Mouse (Mus musculus) kidney, adult 2 months (tissue): ENCODE results near the gene Copz2. TPM values are rescaled to one million over a fixed set of nuclear protein-coding genes. Genes with fewer than 3 reads are reported as not detected.

Experiments
- DNase-seq: peaks from one replicate; pipeline ENCODE4 v3.0.0; 2021
- H3K27ac ChIP-seq: fragments of 200-500 bp; 2 replicates; pipeline ENCODE4 v1.5.1; 2012; ENCODE audit warnings: low read depth, low read length, control low read depth, inconsistent platforms; ENCODE audit not compliant: insufficient read depth
- H3K27me3 ChIP-seq: fragments of 200-500 bp; replicated peaks from 2 replicates; pipeline ENCODE4 v1.6.1; 2012; ENCODE audit warnings: mild to moderate bottlenecking, moderate library complexity, low read length, inconsistent platforms; ENCODE audit not compliant: control insufficient read depth, insufficient read depth
- H3K36me3 ChIP-seq: fragments of 200-500 bp; 2 replicates; pipeline ENCODE4 v1.6.1; 2012; ENCODE audit warnings: mild to moderate bottlenecking, moderate library complexity, low read length, inconsistent platforms; ENCODE audit not compliant: control insufficient read depth, insufficient read depth
- H3K4me1 ChIP-seq: fragments of 200-500 bp; 2 replicates; pipeline ENCODE4 v1.6.1; 2011; ENCODE audit warnings: low read length; ENCODE audit not compliant: control insufficient read depth, insufficient read depth
- H3K4me3 ChIP-seq: fragments of 200-500 bp; 2 replicates; pipeline ENCODE4 v1.5.1; 2011; ENCODE audit warnings: mild to moderate bottlenecking, low read depth, low read length, control low read depth; ENCODE audit not compliant: insufficient read depth
- CTCF ChIP-seq: fragments of 200-500 bp; conservative IDR thresholded peaks from 2 replicates; pipeline ENCODE4 v1.5.1; 2011; ENCODE audit warnings: low read depth, mild to moderate bottlenecking, control low read depth, low read length, moderate library complexity, mixed read lengths; ENCODE audit not compliant: insufficient read depth, insufficient read length
- POLR2A ChIP-seq: fragments of 200-500 bp; IDR thresholded peaks from one replicate; pipeline ENCODE4 v1.6.1; 2011; ENCODE audit warnings: low read depth, low read length, control low read depth
- WGBS: fragments of 180-500 bp; shearing (Covaris S2); methylation state at CpG from one replicate; pipeline ENCODE4 v1.1.7; 2018; 5-methylcytosine and 5-hydroxymethylcytosine counted together
- polyA plus RNA-seq: library from polyadenylated mRNA; depleted of rRNA; stranded (reverse); fragments of >200 nt; gene quantifications from 2 replicates; pipeline ENCODE4 v1.2.3, GENCODE M21; 2012

The Copz2 gene
- polyA plus RNA-seq, 1 experiment = 61.6 TPM

DNA sequence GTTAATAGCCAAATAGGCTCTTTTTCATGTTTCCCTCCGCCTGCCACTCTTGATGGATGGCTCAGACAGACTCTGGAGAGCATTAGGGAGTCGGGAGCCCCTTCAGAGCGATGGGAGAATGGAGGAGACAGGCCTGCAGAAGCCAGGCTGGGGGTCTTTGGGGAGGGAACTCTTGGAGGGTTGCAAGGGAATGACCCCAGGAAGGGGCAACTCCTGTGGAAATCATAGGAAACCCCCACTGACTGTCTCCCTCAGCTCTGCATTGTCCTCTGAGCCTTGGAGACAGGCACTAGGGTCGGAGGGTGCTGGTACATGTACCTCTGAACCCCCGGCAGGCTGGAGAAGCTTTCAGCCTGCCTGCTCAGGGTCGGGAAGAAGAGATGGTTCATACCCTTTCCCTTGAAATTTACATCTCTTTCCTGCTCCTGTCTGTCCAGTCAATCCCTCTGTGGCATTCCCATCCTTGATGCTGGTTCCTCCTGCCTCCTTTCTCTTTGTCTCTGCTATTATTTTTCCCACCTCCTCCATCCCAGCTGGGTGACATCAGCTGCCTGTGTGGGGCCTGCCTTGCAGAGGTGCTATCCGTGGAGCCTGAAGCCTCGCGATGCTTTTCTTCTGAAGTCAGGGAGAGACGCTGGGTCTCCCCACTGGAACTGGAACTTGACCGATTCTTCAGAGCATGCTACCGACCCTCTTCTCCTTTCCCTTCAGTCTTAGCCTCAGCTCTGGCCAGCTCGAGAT, 26.8 kb downstream of the Copz2 start:
- Histone ChIP-seq H3K4me3 (no peak overlapping the region), H3K27ac (no peak overlapping the region), H3K4me1 (no peaks in the 10 kb centered on the region), H3K27me3 (no peaks in the 10 kb centered on the region), H3K36me3 (no peaks in the 10 kb centered on the region)
- 48% methylated on average over 13 of the region's 13 CpGs for WGBS
- TF ChIP-seq CTCF = no peak
- no peak for TF ChIP-seq POLR2A
- no peak for DNase-seq

DNA sequence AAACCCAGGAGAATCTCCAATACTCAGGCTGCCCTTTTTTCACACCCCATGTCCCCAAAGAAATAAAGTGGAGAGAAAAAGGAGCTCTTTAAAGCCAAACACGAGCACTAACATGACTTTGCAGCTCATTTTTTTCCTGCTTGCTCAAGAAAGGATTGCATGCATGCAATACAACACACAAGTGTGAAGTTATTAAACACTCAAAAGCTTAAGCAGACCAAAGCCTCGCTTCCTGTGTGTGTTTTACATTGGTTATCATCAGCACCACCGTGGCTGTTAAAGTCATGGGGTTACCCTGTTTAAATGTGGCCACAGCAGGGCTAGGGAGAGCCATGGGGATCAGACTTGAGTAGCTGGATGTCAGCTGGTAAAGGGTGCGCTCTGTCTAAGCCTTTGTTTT, 27.4 kb downstream of the Copz2 start:
- DNase-seq = no peak
- 71% methylated on average over 4 of the region's 4 CpGs for WGBS
- H3K4me3 ChIP-seq = no peak overlapping the region
- TF ChIP-seq CTCF = no peak
- no peak for TF ChIP-seq POLR2A
- no peak overlapping the region for H3K27ac ChIP-seq
- no peaks in the 10 kb centered on the region for H3K27me3 ChIP-seq
- no peaks in the 10 kb centered on the region for H3K4me1 ChIP-seq
- H3K36me3 ChIP-seq = no peaks in the 10 kb centered on the region

DNA sequence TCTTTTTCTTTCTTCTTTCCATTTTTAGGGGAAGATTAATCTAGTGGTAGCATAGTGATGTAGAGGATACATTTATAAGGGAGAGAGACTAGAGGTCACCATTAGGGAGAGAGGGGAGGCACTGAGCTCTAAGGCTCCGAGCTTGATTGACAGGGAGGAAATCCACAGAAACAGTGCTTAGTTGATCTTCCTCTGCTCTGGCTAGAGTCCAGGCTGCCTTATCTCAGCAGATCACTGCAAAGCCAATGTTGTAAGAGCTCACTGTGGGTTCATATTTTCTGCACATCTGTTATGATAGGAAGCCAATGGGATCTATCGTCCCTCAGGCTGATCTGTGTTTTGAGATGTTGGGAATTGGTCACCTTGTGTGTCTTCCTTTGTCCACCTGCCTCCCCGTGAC, 29.0 kb downstream of the Copz2 start:
- 65% methylated on average over 3 of the region's 3 CpGs for WGBS
- TF ChIP-seq CTCF (no peak), POLR2A (no peak)
- no peaks in the 10 kb centered on the region for H3K36me3 ChIP-seq

DNA sequence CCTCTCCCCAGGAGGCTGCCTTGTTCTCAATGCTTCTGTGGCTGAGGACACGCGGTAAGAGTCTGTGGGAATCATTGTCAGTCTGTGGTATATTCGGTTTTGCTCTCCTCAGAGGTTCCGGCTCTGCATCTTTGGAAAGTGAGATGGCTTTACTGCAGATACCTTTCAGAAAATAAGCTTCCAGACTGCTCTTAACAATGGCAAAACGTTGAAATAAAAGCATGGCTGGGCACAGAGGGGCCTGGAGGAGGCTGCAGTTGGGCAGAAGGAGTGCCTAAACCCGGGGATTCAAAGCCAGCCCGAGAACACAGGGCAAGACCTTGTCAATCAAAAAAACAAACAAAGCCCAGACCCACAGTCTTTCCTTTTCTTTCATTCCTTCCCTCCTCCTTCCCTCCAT, 29.7 kb downstream of the Copz2 start:
- Histone ChIP-seq H3K27me3 (no peaks in the 10 kb centered on the region), H3K4me1 (no peaks in the 10 kb centered on the region), H3K27ac (no peak overlapping the region), H3K36me3 (no peaks in the 10 kb centered on the region), H3K4me3 (no peak overlapping the region)
- 58% methylated on average over 7 of the region's 7 CpGs for WGBS
- TF ChIP-seq POLR2A (no peak), CTCF (no peak)
- DNase-seq = no peak

More for the DNA sequence above, 29.0 kb downstream of the Copz2 start:
- Histone ChIP-seq H3K4me1 (no peaks in the 10 kb centered on the region), H3K27ac (no peak overlapping the region), H3K4me3 (no peak overlapping the region), H3K27me3 (no peaks in the 10 kb centered on the region)
- DNase-seq = no peak

DNA sequence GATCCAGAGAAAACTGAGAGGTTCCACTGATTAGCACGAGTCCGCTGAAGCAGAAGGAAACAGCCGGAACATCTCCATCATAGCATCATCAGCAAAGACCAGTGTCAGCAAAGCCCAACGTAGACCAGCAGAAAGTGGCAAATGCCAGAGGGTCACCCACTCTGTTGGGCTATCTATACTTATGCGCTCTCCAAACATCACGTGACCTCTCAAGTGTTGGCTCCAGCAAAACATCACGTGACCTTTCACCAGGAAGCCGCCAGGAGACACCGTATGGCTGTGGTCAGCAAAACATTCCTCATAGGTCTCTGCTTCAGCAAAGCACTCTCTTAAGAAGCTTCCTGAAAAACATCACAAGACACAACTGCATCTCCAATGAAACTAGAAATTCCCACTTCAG, 30.6 kb downstream of the Copz2 start:
- WGBS = 71% methylated on average over 9 of the region's 9 CpGs
- H3K27me3 ChIP-seq = no peaks in the 10 kb centered on the region
- no peak overlapping the region for H3K4me3 ChIP-seq
- H3K27ac ChIP-seq = no peak overlapping the region
- TF ChIP-seq POLR2A (no peak), CTCF (no peak)
- H3K4me1 ChIP-seq = no peaks in the 10 kb centered on the region
- no peaks in the 10 kb centered on the region for H3K36me3 ChIP-seq
- no peak for DNase-seq

DNA sequence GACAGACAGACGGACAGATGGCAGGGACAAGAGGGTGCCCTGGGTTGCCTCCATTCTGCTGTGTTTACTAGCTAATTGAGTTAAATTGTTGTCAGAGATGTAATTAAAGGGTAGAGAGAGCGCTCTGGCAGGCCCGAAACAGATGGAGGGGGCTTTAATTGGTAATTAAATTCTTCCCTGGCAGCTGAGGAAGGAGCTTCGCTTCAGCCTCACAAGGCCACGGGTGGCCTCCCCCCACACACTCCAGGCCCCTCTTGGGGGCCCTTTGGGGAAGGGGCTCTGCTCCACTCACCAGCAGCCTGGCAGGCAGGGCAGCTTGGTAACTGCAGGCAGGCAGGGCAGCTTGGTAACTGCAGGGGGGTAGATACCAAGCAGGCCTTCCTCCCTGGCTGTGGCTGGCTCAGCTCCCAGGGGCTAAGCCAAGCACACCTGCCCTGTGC, 36.3 kb downstream of the Copz2 start:
- H3K27me3 ChIP-seq = no peaks in the 10 kb centered on the region
- TF ChIP-seq POLR2A (no peak), CTCF (no peak)
- no peak overlapping the region for H3K4me3 ChIP-seq
- H3K4me1 ChIP-seq = 0 out of 2 replicates have a peak, but pooled peaks cover 2% of the 10 kb centered on the region
- no peaks in the 10 kb centered on the region for H3K36me3 ChIP-seq
- H3K27ac ChIP-seq = no peak overlapping the region
- no peak for DNase-seq
- WGBS = 92% methylated on average over 5 of the region's 5 CpGs

DNA sequence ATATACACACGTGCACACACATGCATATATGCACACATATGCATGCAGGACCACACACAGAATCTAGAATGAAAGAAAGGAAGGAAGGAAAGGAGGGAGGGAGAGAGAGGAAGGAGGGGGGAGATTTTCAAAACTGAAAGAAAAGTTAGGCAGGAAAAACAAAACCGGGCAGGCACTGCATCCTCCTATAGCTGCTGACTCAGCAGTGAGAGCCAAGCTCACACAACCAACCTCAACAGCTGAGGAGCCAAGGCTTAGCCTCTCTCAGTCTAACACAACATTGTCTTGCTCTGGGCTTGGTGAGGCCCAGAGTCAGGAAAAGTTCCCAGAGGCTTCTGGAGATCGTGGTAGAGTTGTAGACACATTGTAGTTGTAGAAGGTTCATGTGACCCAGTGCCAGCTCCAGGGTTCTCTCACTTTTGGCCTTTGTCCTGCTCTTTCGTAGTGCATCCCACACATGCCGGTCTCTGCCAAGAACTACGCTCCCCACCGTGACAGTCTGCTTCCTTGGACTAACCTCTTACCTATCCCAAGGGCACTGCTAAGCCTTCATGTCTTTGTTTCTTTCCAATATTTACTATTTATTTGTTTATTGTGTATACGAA, 37.4 kb downstream of the Copz2 start:
- no peak for TF ChIP-seq CTCF
- no peak for TF ChIP-seq POLR2A
- Histone ChIP-seq H3K4me3 (no peak overlapping the region), H3K36me3 (no peaks in the 10 kb centered on the region), H3K27ac (no peak overlapping the region), H3K27me3 (no peaks in the 10 kb centered on the region), H3K4me1 (0 out of 2 replicates have a peak, but pooled peaks cover 2% of the 10 kb centered on the region)
- peak; percentile 39 for DNase-seq
- WGBS = 45% methylated on average over 8 of the region's 8 CpGs
